Mouse (Mus musculus) lung, adult 2 months (tissue): ENCODE measurements at regions not wholly inside any gene's neighbourhood (a gene's known extent, or its start where the extent isn't known, plus 50 kb on each side); places are given as distances from the start of the nearest gene placed in this dataset.

ENCODE experiments used
- CTCF ChIP-seq: fragments of 200-500 bp; IDR thresholded peaks from 2 replicates; pipeline ENCODE4 v1.5.1; 2011; ENCODE audit warnings: mild to moderate bottlenecking, low read length, control low read depth; ENCODE audit not compliant: insufficient read depth
- POLR2A ChIP-seq: fragments of 200-500 bp; IDR thresholded peaks from 2 replicates; pipeline ENCODE4 v1.6.1; 2011; ENCODE audit warnings: low read depth, mild to moderate bottlenecking, control low read depth, low read length, borderline replicate concordance; ENCODE audit errors: extremely low read depth

- TF ChIP-seq POLR2A (no peak), CTCF (no peak)
These were observed 104.8 kb upstream of the Wdr3 start for GRCm38 (mm10) chr3:100266976-100267375.
